Mouse (Mus musculus) CH12.LX (cell line): ENCODE results near the gene Adap1.
A peak's percentile ranks its signal among the peaks of the same experiment; 100 is the strongest.

ENCODE experiments used
- CHD1 ChIP-seq: IDR thresholded peaks from 2 replicates; pipeline ENCODE4 v1.6.1; 2012; ENCODE audit warnings: low read depth, low read length, improper control_type of control experiment, inconsistent platforms
- CHD2 ChIP-seq: IDR thresholded peaks from 2 replicates; pipeline ENCODE4 v1.6.1; 2011; ENCODE audit warnings: low read length, improper control_type of control experiment
- CTCF ChIP-seq, 2 experiments: IDR thresholded peaks in 1 of 2; conservative IDR thresholded peaks in 1 of 2; 2 replicates each; pipeline ENCODE4 v1.5.1; 2011 to 2012; ENCODE audit warnings: low read depth in 2 of 2, low read length in 2 of 2, improper control_type of control experiment in 1 of 2, inconsistent platforms in 1 of 2, mild to moderate bottlenecking in 1 of 2, moderate library complexity in 1 of 2
- E2F4 ChIP-seq: IDR thresholded peaks from 2 replicates; pipeline ENCODE4 v1.6.1; 2011; ENCODE audit warnings: low read depth, low read length, improper control_type of control experiment; ENCODE audit not compliant: insufficient replicate concordance
- ELF1 ChIP-seq: IDR thresholded peaks from 2 replicates; pipeline ENCODE4 v1.6.1; 2014; ENCODE audit warnings: low read depth, mild to moderate bottlenecking, inconsistent platforms, low read length, improper control_type of control experiment
- EP300 ChIP-seq: IDR thresholded peaks from 2 replicates; pipeline ENCODE4 v1.6.1; 2011; ENCODE audit warnings: low read length, improper control_type of control experiment
- ETS1 ChIP-seq: conservative IDR thresholded peaks from 2 replicates; pipeline ENCODE4 v1.6.1; 2012; ENCODE audit warnings: low read depth, mild to moderate bottlenecking, inconsistent platforms, low read length, improper control_type of control experiment, moderate library complexity
- IRF4 ChIP-seq: IDR thresholded peaks from 2 replicates; pipeline ENCODE4 v1.6.1; 2014; ENCODE audit warnings: low read depth, mild to moderate bottlenecking, inconsistent platforms, low read length, improper control_type of control experiment
- MAFK ChIP-seq: IDR thresholded peaks from 2 replicates; pipeline ENCODE4 v1.6.1; 2011; ENCODE audit warnings: low read length, improper control_type of control experiment; ENCODE audit not compliant: insufficient replicate concordance
- MXI1 ChIP-seq: IDR thresholded peaks from 2 replicates; pipeline ENCODE4 v1.6.1; 2011; ENCODE audit warnings: mild to moderate bottlenecking, low read depth, low read length, improper control_type of control experiment
- POLR2A ChIP-seq: IDR thresholded peaks from 2 replicates; pipeline ENCODE4 v1.6.1; 2011; ENCODE audit warnings: low read depth, mild to moderate bottlenecking, improper control_type of control experiment, low read length
- USF1 ChIP-seq: IDR thresholded peaks from 2 replicates; pipeline ENCODE4 v1.6.1; 2014; ENCODE audit warnings: low read depth, mild to moderate bottlenecking, inconsistent platforms, low read length, improper control_type of control experiment

- TF ChIP-seq E2F4 (peak; percentile 70; the same call in 1 of the 2 replicates), CTCF (conservative IDR thresholded peaks at IDR 0.05 in 1 of 2, IDR thresholded peaks at IDR 0.05 in 1 of 2; ENCODE audit: low read depth in 2 of 2, low read length in 2 of 2) (no peak), MAFK (no peak), POLR2A (peak; percentile 96), MXI1 (peak; percentile 67), IRF4 (no peak; the same call in 1 of the 2 replicates), EP300 (no peak), ELF1 (peak; percentile 85), CHD2 (peak; percentile 99), USF1 (peak; percentile 93), CHD1 (no peak), ETS1 (no peak)
Measured at GRCm38 (mm10) chr5:139252081-139252909, 73.1 kb downstream of the Adap1 start, which contains the start of gene Get4.
